Mouse (Mus musculus): ENCODE data around the gene Zfp637.
"Not testable (repeated sequence)": the region's sequence is repeated elsewhere in the genome, so short reads cannot be mapped to it uniquely, and the experiment has no call there.

Gene Zfp637

GRCm38 (mm10) chr6:117840686-117841510 lies at the start of gene Zfp637:
Gene Zfp637, plus strand, starts transcription at chr6:117841180.
- DNase-seq (ENCODE audit: low spot score) = peak; percentile 94

- no peak for DNase-seq (ENCODE audit: low spot score)
Measured at GRCm38 (mm10) chr6:117795251-117795650, 45.7 kb upstream of the Zfp637 start.

- no peak for DNase-seq (ENCODE audit: low spot score)
Measured at GRCm38 (mm10) chr6:117800824-117801223, 40.2 kb upstream of the Zfp637 start.

- DNase-seq (ENCODE audit: low spot score) = no peak
Measured at GRCm38 (mm10) chr6:117801801-117802200, 39.2 kb upstream of the Zfp637 start.

GRCm38 (mm10) chr6:117807756-117808155 lies 33.2 kb upstream of the Zfp637 start:
- no peak for DNase-seq (ENCODE audit: low spot score)

GRCm38 (mm10) chr6:117809816-117810215 lies 31.2 kb upstream of the Zfp637 start:
- no peak for DNase-seq (ENCODE audit: low spot score)

GRCm38 (mm10) chr6:117810717-117811116 lies 30.3 kb upstream of the Zfp637 start:
- DNase-seq (ENCODE audit: low spot score) = no peak

GRCm38 (mm10) chr6:117811256-117811655 lies 29.7 kb upstream of the Zfp637 start:
- DNase-seq (ENCODE audit: low spot score) = no peak

GRCm38 (mm10) chr6:117814681-117815080 lies 26.3 kb upstream of the Zfp637 start:
- DNase-seq (ENCODE audit: low spot score) = no peak

- no peak for DNase-seq (ENCODE audit: low spot score)
Measured at GRCm38 (mm10) chr6:117817108-117817541, 23.9 kb upstream of the Zfp637 start.

GRCm38 (mm10) chr6:117820327-117820726 lies 20.7 kb upstream of the Zfp637 start:
- no peak for DNase-seq (ENCODE audit: low spot score)

GRCm38 (mm10) chr6:117825369-117825768 lies 15.6 kb upstream of the Zfp637 start:
- DNase-seq (ENCODE audit: low spot score) = peak; percentile 53

- peak; percentile 69 for DNase-seq (ENCODE audit: low spot score)
Measured at GRCm38 (mm10) chr6:117828273-117828672, 12.7 kb upstream of the Zfp637 start.

- no peak for DNase-seq (ENCODE audit: low spot score)
Measured at GRCm38 (mm10) chr6:117841511-117841955, 553 bp downstream of the Zfp637 start.

GRCm38 (mm10) chr6:117844597-117844996 lies 3.6 kb downstream of the Zfp637 start:
- DNase-seq (ENCODE audit: low spot score) = no peak

- DNase-seq (ENCODE audit: low spot score) = not testable (repeated sequence)
Measured at GRCm38 (mm10) chr6:117846671-117847070, 5.7 kb downstream of the Zfp637 start.

- DNase-seq (ENCODE audit: low spot score) = no peak
Measured at GRCm38 (mm10) chr6:117847772-117848171, 6.8 kb downstream of the Zfp637 start.

GRCm38 (mm10) chr6:117848577-117848976 lies 7.6 kb downstream of the Zfp637 start:
- DNase-seq (ENCODE audit: low spot score) = no peak

- no peak for DNase-seq (ENCODE audit: low spot score)
Measured at GRCm38 (mm10) chr6:117851747-117852146, 10.8 kb downstream of the Zfp637 start.

GRCm38 (mm10) chr6:117857990-117858389 lies 17.0 kb downstream of the Zfp637 start:
- no peak for DNase-seq (ENCODE audit: low spot score)

GRCm38 (mm10) chr6:117861848-117862247 lies 20.9 kb downstream of the Zfp637 start, which contains the start of gene Zfp239:
Gene Zfp239, plus strand, starts transcription at chr6:117862100.
- DNase-seq (ENCODE audit: low spot score) = no peak

GRCm38 (mm10) chr6:117862465-117862864 lies 21.5 kb downstream of the Zfp637 start:
- DNase-seq (ENCODE audit: low spot score) = no peak

- DNase-seq (ENCODE audit: low spot score) = peak; percentile 42
Measured at GRCm38 (mm10) chr6:117862899-117863620, 22.1 kb downstream of the Zfp637 start.

All from ovary, postnatal 36 days (tissue).